Mouse (Mus musculus): ENCODE measurements around the gene Stk10. TPM values are rescaled to one million over a fixed set of nuclear protein-coding genes. Genes with fewer than 3 reads are reported as not detected.
"Not testable (repeated sequence)": the region's sequence is repeated elsewhere in the genome, so short reads cannot be mapped to it uniquely, and the experiment has no call there.

The Stk10 gene
- total and polyA plus RNA-seq, 3 experiments = 31.0 to 52.1 (median 36.0) TPM

DNA sequence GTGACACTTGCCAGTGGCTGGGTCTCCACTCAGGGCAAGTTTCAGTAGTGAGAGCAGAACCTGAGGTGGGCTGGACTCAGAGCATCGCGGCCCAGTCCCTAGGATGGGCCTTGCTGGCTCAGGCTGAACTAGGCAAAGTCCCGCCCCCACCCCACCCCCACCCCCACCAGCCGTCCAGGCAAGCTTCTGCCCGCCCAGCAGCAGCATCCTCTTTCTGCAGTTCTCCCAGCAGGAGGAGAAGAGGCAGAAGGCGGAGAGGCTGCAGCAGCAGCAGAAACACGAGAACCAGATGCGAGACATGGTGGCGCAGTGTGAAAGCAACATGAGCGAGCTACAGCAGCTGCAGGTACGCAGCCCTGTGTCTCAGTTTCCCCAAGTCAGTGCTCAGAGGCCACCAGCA, 82.5 kb downstream of the Stk10 start:
- H3K27me3 ChIP-seq (ENCODE audit: insufficient read depth, low read length) = no peaks in the 10 kb centered on the region; the same call in 1 of the 2 replicates
- TF ChIP-seq GATA2 (IDR thresholded peaks at IDR 0.05; ENCODE audit: borderline replicate concordance, low read depth, low read length) = no peak
- no peak for TF ChIP-seq TAL1 (conservative IDR thresholded peaks at IDR 0.05; ENCODE audit: low read depth, low read length)
- no peak for ATAC-seq (ENCODE audit: extremely low read depth, insufficient number of reproducible peaks, low FRiP score, poor library complexity, severe bottlenecking)
- peaks cover 11% of the 10 kb centered on the region for H3K4me1 ChIP-seq (ENCODE audit: insufficient read depth, low read depth, low read length)
- H3K9me3 ChIP-seq (replicated peaks) = no peaks in the 10 kb centered on the region
- H3K4me3 ChIP-seq (ENCODE audit: low read depth, low read length) = no peak overlapping the region
- H3K36me3 ChIP-seq (replicated peaks) = peaks cover 88% of the 10 kb centered on the region
- DNase-seq (ENCODE audit: low spot score) = no peak

DNA sequence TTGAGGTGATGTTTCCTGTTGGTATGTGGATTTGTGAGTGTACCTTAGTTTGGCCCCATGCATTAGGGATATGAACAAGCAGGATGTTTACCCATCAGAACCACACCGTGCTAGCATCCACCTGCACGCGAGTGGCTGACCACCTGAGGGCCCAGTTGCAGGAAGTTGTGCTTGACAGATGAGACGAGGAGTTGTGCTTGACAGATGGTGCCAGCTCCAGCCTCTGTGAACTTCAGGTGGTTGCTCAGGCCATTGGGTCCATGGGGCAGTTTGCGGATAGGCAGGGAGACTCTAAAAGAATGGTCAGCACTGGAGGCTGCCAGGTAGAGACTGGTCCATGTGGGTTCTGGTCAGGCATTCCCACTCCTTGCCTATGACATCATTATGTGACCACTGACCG, 83.0 kb downstream of the Stk10 start:
- DNase-seq (ENCODE audit: low spot score) = no peak
- no peak for TF ChIP-seq GATA1 (IDR thresholded peaks at IDR 0.05; ENCODE audit: borderline replicate concordance, low read length)
- no peak for TF ChIP-seq POLR2AphosphoS5 (IDR thresholded peaks at IDR 0.05; ENCODE audit: insufficient replicate concordance, low read depth, low read length)
- no peak for TF ChIP-seq CTCF (IDR thresholded peaks at IDR 0.05; ENCODE audit: low read depth, low read length)
- no peak for TF ChIP-seq TAL1 (conservative IDR thresholded peaks at IDR 0.05; ENCODE audit: low read depth, low read length)
- TF ChIP-seq GATA2 (IDR thresholded peaks at IDR 0.05; ENCODE audit: borderline replicate concordance, low read depth, low read length) = no peak
- no peak overlapping the region for H3K4me3 ChIP-seq (ENCODE audit: low read depth, low read length)
- ATAC-seq (ENCODE audit: extremely low read depth, insufficient number of reproducible peaks, low FRiP score, poor library complexity, severe bottlenecking) = no peak
- no peaks in the 10 kb centered on the region; the same call in 1 of the 2 replicates for H3K27me3 ChIP-seq (ENCODE audit: insufficient read depth, low read length)
- no peaks in the 10 kb centered on the region for H3K9me3 ChIP-seq (replicated peaks)
- peaks cover 11% of the 10 kb centered on the region for H3K4me1 ChIP-seq (ENCODE audit: insufficient read depth, low read depth, low read length)
- H3K36me3 ChIP-seq (replicated peaks) = peaks cover 88% of the 10 kb centered on the region

- Histone ChIP-seq H3K4me1 (ENCODE audit: insufficient read depth, low read depth, low read length) (peaks cover 11% of the 10 kb centered on the region), H3K4me3 (ENCODE audit: low read depth, low read length) (no peak overlapping the region), H3K36me3 (replicated peaks) (peaks cover 87% of the 10 kb centered on the region), H3K27me3 (ENCODE audit: insufficient read depth, low read length) (no peaks in the 10 kb centered on the region; the same call in 1 of the 2 replicates), H3K9me3 (replicated peaks) (no peaks in the 10 kb centered on the region)
- DNase-seq (ENCODE audit: low spot score) = no peak
- ATAC-seq (ENCODE audit: extremely low read depth, insufficient number of reproducible peaks, low FRiP score, poor library complexity, severe bottlenecking) = no peak
- TF ChIP-seq TAL1 (conservative IDR thresholded peaks at IDR 0.05; ENCODE audit: low read depth, low read length) = no peak
- TF ChIP-seq GATA2 (IDR thresholded peaks at IDR 0.05; ENCODE audit: borderline replicate concordance, low read depth, low read length) = no peak
- no peak for TF ChIP-seq GATA1 (IDR thresholded peaks at IDR 0.05; ENCODE audit: borderline replicate concordance, low read length)
- TF ChIP-seq POLR2AphosphoS5 (IDR thresholded peaks at IDR 0.05; ENCODE audit: insufficient replicate concordance, low read depth, low read length) = no peak
- no peak for TF ChIP-seq CTCF (IDR thresholded peaks at IDR 0.05; ENCODE audit: low read depth, low read length)
These were observed 84.9 kb downstream of the Stk10 start for GRCm38 (mm10) chr11:32618036-32618435.

DNA sequence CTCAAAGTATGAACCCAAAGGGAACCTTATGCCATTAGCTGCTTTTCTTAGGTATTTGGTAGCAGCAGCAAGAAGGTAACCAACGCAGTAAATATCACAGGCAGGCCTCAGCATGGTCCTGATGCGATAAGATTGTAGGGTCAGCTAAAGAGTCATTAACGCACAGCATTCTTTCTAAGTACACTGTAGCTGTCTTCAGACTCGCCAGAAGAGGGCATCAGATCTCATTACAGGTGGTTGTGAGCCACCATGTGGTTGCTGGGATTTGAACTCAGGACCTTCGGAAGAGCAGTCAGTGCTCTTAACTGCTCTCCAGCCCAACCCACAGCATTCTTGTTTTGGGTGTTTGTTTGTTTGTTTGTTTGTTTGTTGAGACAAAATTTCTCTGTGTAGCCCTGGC, 85.5 kb downstream of the Stk10 start:
- H3K4me3 ChIP-seq (ENCODE audit: low read depth, low read length); ATAC-seq (ENCODE audit: extremely low read depth, insufficient number of reproducible peaks, low FRiP score, poor library complexity, severe bottlenecking); H3K9me3 ChIP-seq (replicated peaks); DNase-seq (ENCODE audit: low spot score); H3K27me3 ChIP-seq (ENCODE audit: insufficient read depth, low read length): not testable (repeated sequence)
- peaks cover 87% of the 10 kb centered on the region for H3K36me3 ChIP-seq (replicated peaks)
- H3K4me1 ChIP-seq (ENCODE audit: insufficient read depth, low read depth, low read length) = peaks cover 11% of the 10 kb centered on the region

GRCm38 (mm10) chr11:32619257-32619816, 86.2 kb downstream of the Stk10 start:
- ATAC-seq (ENCODE audit: extremely low read depth, insufficient number of reproducible peaks, low FRiP score, poor library complexity, severe bottlenecking) (peak; percentile 40), DNase-seq (ENCODE audit: low spot score) (no peak)
- H3K9me3 ChIP-seq (replicated peaks) = no peaks in the 10 kb centered on the region
- peaks cover 2% of the 10 kb centered on the region; the same call in 1 of the 2 replicates for H3K27me3 ChIP-seq (ENCODE audit: insufficient read depth, low read length)
- peaks cover 80% of the 10 kb centered on the region for H3K36me3 ChIP-seq (replicated peaks)
- no peak for TF ChIP-seq CTCF (IDR thresholded peaks at IDR 0.05; ENCODE audit: low read depth, low read length)
- TF ChIP-seq TAL1 (conservative IDR thresholded peaks at IDR 0.05; ENCODE audit: low read depth, low read length) = no peak
- TF ChIP-seq POLR2AphosphoS5 (IDR thresholded peaks at IDR 0.05; ENCODE audit: insufficient replicate concordance, low read depth, low read length) = no peak
- TF ChIP-seq GATA1 (IDR thresholded peaks at IDR 0.05; ENCODE audit: borderline replicate concordance, low read length) = no peak
- TF ChIP-seq GATA2 (IDR thresholded peaks at IDR 0.05; ENCODE audit: borderline replicate concordance, low read depth, low read length) = no peak
- no peak overlapping the region for H3K4me3 ChIP-seq (ENCODE audit: low read depth, low read length)
- H3K4me1 ChIP-seq (ENCODE audit: insufficient read depth, low read depth, low read length) = peaks cover 11% of the 10 kb centered on the region

GRCm38 (mm10) chr11:32619866-32620456, 86.9 kb downstream of the Stk10 start:
- ATAC-seq (ENCODE audit: extremely low read depth, insufficient number of reproducible peaks, low FRiP score, poor library complexity, severe bottlenecking) (no peak), DNase-seq (ENCODE audit: low spot score) (no peak)
- TF ChIP-seq POLR2AphosphoS5 (IDR thresholded peaks at IDR 0.05; ENCODE audit: insufficient replicate concordance, low read depth, low read length) (no peak), GATA2 (IDR thresholded peaks at IDR 0.05; ENCODE audit: borderline replicate concordance, low read depth, low read length) (no peak)
- H3K36me3 ChIP-seq (replicated peaks) = peaks cover 75% of the 10 kb centered on the region
- peaks cover 2% of the 10 kb centered on the region; the same call in 1 of the 2 replicates for H3K27me3 ChIP-seq (ENCODE audit: insufficient read depth, low read length)
- H3K4me3 ChIP-seq (ENCODE audit: low read depth, low read length) = no peak overlapping the region
- H3K9me3 ChIP-seq (replicated peaks) = no peaks in the 10 kb centered on the region
- H3K4me1 ChIP-seq (ENCODE audit: insufficient read depth, low read depth, low read length) = peaks cover 11% of the 10 kb centered on the region

Measured in G1E (cell line).